Mouse (Mus musculus) MEL (cell line): ENCODE data around the gene Olfr923. TPM values are rescaled to one million over a fixed set of nuclear protein-coding genes. Genes with fewer than 3 reads are reported as not detected.

Experiments
- DNase-seq: peaks from one replicate; pipeline ENCODE4 v3.0.0; 2011; ENCODE audit warnings: low read depth, low spot score
- H3K27ac ChIP-seq: 2 replicates; pipeline ENCODE4 v1.5.1; 2012; ENCODE audit warnings: low read depth, mild to moderate bottlenecking, control low read depth, low read length, moderate library complexity; ENCODE audit not compliant: control insufficient read depth
- H3K27me3 ChIP-seq, 2 experiments: fragments of 150-350 bp in 1 of 2; sonication (generic) in 1 of 2; 2 replicates each; pipeline ENCODE4 v1.6.1; 2012; ENCODE audit warnings: low read length in 2 of 2, mild to moderate bottlenecking in 2 of 2, improper control_type of control experiment in 1 of 2, moderate library complexity in 1 of 2; ENCODE audit not compliant: insufficient read depth in 2 of 2, control insufficient read depth in 1 of 2
- H3K36me3 ChIP-seq, 2 experiments: 2 replicates each; pipeline ENCODE4 v1.6.1; 2012 to 2014; ENCODE audit warnings: low read length in 2 of 2, improper control_type of control experiment in 1 of 2, inconsistent platforms in 1 of 2, mild to moderate bottlenecking in 1 of 2; ENCODE audit not compliant: insufficient read depth in 2 of 2, control insufficient read depth in 1 of 2
- H3K4me1 ChIP-seq, 2 experiments: fragments of 150-350 bp in 1 of 2; sonication (generic) in 1 of 2; 2 replicates each; pipeline ENCODE4 v1.6.1; 2012; ENCODE audit warnings: low read length in 2 of 2, improper control_type of control experiment in 1 of 2, mild to moderate bottlenecking in 1 of 2; ENCODE audit not compliant: insufficient read depth in 2 of 2, control insufficient read depth in 1 of 2
- H3K4me3 ChIP-seq, 2 experiments: fragments of 150-350 bp in 1 of 2; sonication (generic) in 1 of 2; 2 replicates each; pipeline ENCODE4 v1.5.1; 2012; ENCODE audit warnings: low read depth in 2 of 2, low read length in 2 of 2, mild to moderate bottlenecking in 2 of 2, moderate library complexity in 2 of 2, control low read depth in 1 of 2, improper control_type of control experiment in 1 of 2; ENCODE audit not compliant: control insufficient read depth in 1 of 2, insufficient read depth in 1 of 2
- H3K79me2 ChIP-seq: 2 replicates; pipeline ENCODE4 v1.6.1; 2012; ENCODE audit warnings: mild to moderate bottlenecking, low read length, moderate library complexity; ENCODE audit not compliant: control insufficient read depth, poor library complexity, insufficient read depth
- H3K9ac ChIP-seq: 2 replicates; pipeline ENCODE4 v1.6.1; 2012; ENCODE audit warnings: low read depth, mild to moderate bottlenecking, control low read depth, low read length, moderate library complexity; ENCODE audit not compliant: control insufficient read depth, poor library complexity, severe bottlenecking
- H3K9me3 ChIP-seq: fragments of 150-350 bp; sonication (generic); replicated peaks from 2 replicates; pipeline ENCODE4 v1.6.1; 2012; ENCODE audit warnings: mild to moderate bottlenecking, low read length, improper control_type of control experiment, moderate library complexity; ENCODE audit not compliant: insufficient read depth
- BHLHE40 ChIP-seq: IDR thresholded peaks from 2 replicates; pipeline ENCODE4 v1.6.1; 2012; ENCODE audit warnings: low read depth, mild to moderate bottlenecking, inconsistent platforms, low read length, improper control_type of control experiment, borderline replicate concordance
- CHD1 ChIP-seq: IDR thresholded peaks from 2 replicates; pipeline ENCODE4 v1.6.1; 2012; ENCODE audit warnings: low read depth, mild to moderate bottlenecking, inconsistent platforms, low read length, improper control_type of control experiment
- CHD2 ChIP-seq: IDR thresholded peaks from 2 replicates; pipeline ENCODE4 v1.6.1; 2011; ENCODE audit warnings: low read length, improper control_type of control experiment
- CTCF ChIP-seq, 3 experiments: IDR thresholded peaks in 2 of 3; conservative IDR thresholded peaks in 1 of 3; 2 replicates each; pipeline ENCODE4 v1.5.1; 2011 to 2012; ENCODE audit warnings: low read length in 3 of 3, low read depth in 2 of 3, mild to moderate bottlenecking in 2 of 3, improper control_type of control experiment in 1 of 3, inconsistent platforms in 1 of 3, mixed read lengths in 1 of 3, moderate library complexity in 1 of 3; ENCODE audit not compliant: control insufficient read depth in 1 of 3, insufficient read depth in 1 of 3, poor library complexity in 1 of 3, severe bottlenecking in 1 of 3
- E2F4 ChIP-seq: IDR thresholded peaks from 2 replicates; pipeline ENCODE4 v1.6.1; 2011; ENCODE audit warnings: low read depth, low read length, improper control_type of control experiment, borderline replicate concordance
- ETS1 ChIP-seq: IDR thresholded peaks from 2 replicates; pipeline ENCODE4 v1.6.1; 2012; ENCODE audit warnings: low read depth, mild to moderate bottlenecking, inconsistent platforms, low read length, improper control_type of control experiment, moderate library complexity
- GABPA ChIP-seq: IDR thresholded peaks from 2 replicates; pipeline ENCODE4 v1.6.1; 2012; ENCODE audit warnings: low read depth, mild to moderate bottlenecking, inconsistent platforms, low read length, improper control_type of control experiment, moderate library complexity
- GATA1 ChIP-seq: IDR thresholded peaks from 2 replicates; pipeline ENCODE4 v1.6.1; 2011; ENCODE audit warnings: low read depth, low read length, improper control_type of control experiment
- JUND ChIP-seq: IDR thresholded peaks from 2 replicates; pipeline ENCODE4 v1.6.1; 2011; ENCODE audit warnings: low read depth, mild to moderate bottlenecking, improper control_type of control experiment, low read length
- MAFK ChIP-seq: IDR thresholded peaks from 2 replicates; pipeline ENCODE4 v1.6.1; 2011; ENCODE audit warnings: low read depth, mild to moderate bottlenecking, low read length, improper control_type of control experiment, borderline replicate concordance
- MAX ChIP-seq: IDR thresholded peaks from 2 replicates; pipeline ENCODE4 v1.6.1; 2011; ENCODE audit warnings: low read length, improper control_type of control experiment
- MAZ ChIP-seq: IDR thresholded peaks from 2 replicates; pipeline ENCODE4 v1.6.1; 2012; ENCODE audit warnings: low read depth, mild to moderate bottlenecking, inconsistent platforms, low read length, improper control_type of control experiment
- MXI1 ChIP-seq: IDR thresholded peaks from 2 replicates; pipeline ENCODE4 v1.6.1; 2011; ENCODE audit warnings: mild to moderate bottlenecking, low read depth, low read length, improper control_type of control experiment
- MYC ChIP-seq: IDR thresholded peaks from 2 replicates; pipeline ENCODE4 v1.6.1; 2011; ENCODE audit warnings: low read depth, mild to moderate bottlenecking, low read length, improper control_type of control experiment, moderate library complexity
- NELFE ChIP-seq: IDR thresholded peaks from 2 replicates; pipeline ENCODE4 v1.6.1; 2011; ENCODE audit warnings: low read depth, low read length, improper control_type of control experiment
- NRF1 ChIP-seq: IDR thresholded peaks from 2 replicates; pipeline ENCODE4 v1.6.1; 2014; ENCODE audit warnings: low read depth, mild to moderate bottlenecking, inconsistent platforms, low read length, improper control_type of control experiment, moderate library complexity; ENCODE audit not compliant: poor library complexity, insufficient read depth, severe bottlenecking
- POLR2A ChIP-seq, 2 experiments: IDR thresholded peaks; 2 replicates each; pipeline ENCODE4 v1.6.1; 2011 to 2012; ENCODE audit warnings: low read length in 2 of 2, mild to moderate bottlenecking in 2 of 2, control low read depth in 1 of 2, improper control_type of control experiment in 1 of 2, low read depth in 1 of 2, moderate library complexity in 1 of 2; ENCODE audit not compliant: control insufficient read depth in 1 of 2, insufficient read depth in 1 of 2, poor library complexity in 1 of 2
- POLR2AphosphoS2 ChIP-seq: IDR thresholded peaks from 2 replicates; pipeline ENCODE4 v1.6.1; 2011; ENCODE audit warnings: low read length, improper control_type of control experiment
- POLR2AphosphoS5 ChIP-seq: IDR thresholded peaks from 2 replicates; pipeline ENCODE4 v1.6.1; 2012; ENCODE audit warnings: low read depth, borderline replicate concordance, mild to moderate bottlenecking, inconsistent platforms, low read length, moderate library complexity, mixed read lengths
- RCOR1 ChIP-seq: IDR thresholded peaks from 2 replicates; pipeline ENCODE4 v1.6.1; 2012; ENCODE audit warnings: low read depth, mild to moderate bottlenecking, inconsistent platforms, low read length, improper control_type of control experiment
- SIN3A ChIP-seq: IDR thresholded peaks from 2 replicates; pipeline ENCODE4 v1.6.1; 2012; ENCODE audit warnings: low read length, improper control_type of control experiment, inconsistent platforms
- SMC3 ChIP-seq: IDR thresholded peaks from 2 replicates; pipeline ENCODE4 v1.6.1; 2011; ENCODE audit warnings: low read depth, low read length, improper control_type of control experiment
- TBP ChIP-seq: IDR thresholded peaks from 2 replicates; pipeline ENCODE4 v1.8.0; 2011; ENCODE audit warnings: low read depth, low read length, improper control_type of control experiment
- USF2 ChIP-seq, 2 experiments: IDR thresholded peaks; 2 replicates each; pipeline ENCODE4 v1.6.1; 2011 to 2012; ENCODE audit warnings: improper control_type of control experiment in 2 of 2, low read length in 2 of 2, borderline replicate concordance in 1 of 2, inconsistent platforms in 1 of 2, low read depth in 1 of 2, mild to moderate bottlenecking in 1 of 2; ENCODE audit not compliant: insufficient read depth in 1 of 2
- ZMIZ1 ChIP-seq: IDR thresholded peaks from 2 replicates; pipeline ENCODE4 v1.6.1; 2012; ENCODE audit warnings: low read depth, mild to moderate bottlenecking, inconsistent platforms, low read length, improper control_type of control experiment, moderate library complexity
- ZNF384 ChIP-seq: IDR thresholded peaks from 2 replicates; pipeline ENCODE4 v1.6.1; 2012; ENCODE audit warnings: low read depth, mild to moderate bottlenecking, inconsistent platforms, low read length, improper control_type of control experiment
- polyA plus RNA-seq, 2 experiments: library from polyadenylated mRNA; stranded (reverse) in 1 of 2; unstranded in 1 of 2; fragments of >175 nt in 1 of 2; fragments of >200 nt in 1 of 2; gene quantifications; 2 replicates each; pipeline versions ENCODE4 v1.2.1 to v1.2.4; 2012; ENCODE audit warnings: low replicate concordance in 2 of 2, low read depth in 1 of 2; ENCODE audit not compliant: insufficient read length in 2 of 2, insufficient read depth in 1 of 2, missing spikeins in 1 of 2
- total RNA-seq: library from RNA; depleted of rRNA; stranded (reverse); fragments of 300-350 nt; gene quantifications from 2 replicates; pipeline ENCODE4 v1.2.3, GENCODE M21; 2012; rRNA removed

The Olfr923 gene
- not detected in 2 replicates for total RNA-seq
- not detected for polyA plus RNA-seq

DNA sequence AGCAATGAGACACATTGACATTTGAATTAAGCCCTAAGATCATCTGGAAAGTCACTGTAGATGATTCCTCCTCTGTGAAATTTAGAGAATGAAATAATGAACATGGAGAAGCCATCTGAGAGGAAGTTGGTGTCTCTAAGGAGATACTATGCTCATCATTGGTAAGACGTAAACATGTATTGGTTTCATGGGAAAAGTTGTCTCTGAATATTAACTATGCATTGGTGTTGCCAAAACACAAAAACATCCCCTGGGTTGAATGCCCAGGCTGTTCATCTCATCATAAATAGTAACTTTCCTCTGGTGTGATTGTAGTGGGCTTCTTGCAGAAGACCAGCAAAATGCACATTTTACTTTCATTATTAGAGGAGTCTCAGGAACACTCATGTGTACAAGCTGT is at the start of gene Olfr923:
Gene Olfr923 (plus strand): TSS at position 301 of the 400 bp plus-strand sequence.
- Histone ChIP-seq H3K9me3 (no peaks in the 10 kb centered on the region), H3K9ac (no peak within 1 kb of the TSS), H3K4me1 (no peaks in the 10 kb centered on the region), H3K36me3 (no peaks in the 10 kb centered on the region), H3K79me2 (no peaks in the 10 kb centered on the region), H3K27ac (no peak within 1 kb of the TSS), H3K4me3 (no peak within 1 kb of the TSS), H3K27me3 (no peaks in the 10 kb centered on the region)
- TF ChIP-seq POLR2A (IDR thresholded peaks at IDR 0.05; ENCODE audit: control insufficient read depth in 1 of 2, insufficient read depth in 1 of 2, low read depth in 1 of 2, low read length in 2 of 2, poor library complexity in 1 of 2) (no peak), JUND (no peak), ZMIZ1 (no peak), SMC3 (no peak), USF2 (IDR thresholded peaks at IDR 0.05; ENCODE audit: borderline replicate concordance in 1 of 2, insufficient read depth in 1 of 2, low read depth in 1 of 2, low read length in 2 of 2) (no peak), ETS1 (no peak), MAZ (no peak), ZNF384 (no peak), MYC (no peak), NRF1 (no peak), RCOR1 (no peak), CHD2 (no peak), MAFK (no peak), BHLHE40 (no peak), TBP (no peak), SIN3A (no peak)
- DNase-seq = no peak

DNA sequence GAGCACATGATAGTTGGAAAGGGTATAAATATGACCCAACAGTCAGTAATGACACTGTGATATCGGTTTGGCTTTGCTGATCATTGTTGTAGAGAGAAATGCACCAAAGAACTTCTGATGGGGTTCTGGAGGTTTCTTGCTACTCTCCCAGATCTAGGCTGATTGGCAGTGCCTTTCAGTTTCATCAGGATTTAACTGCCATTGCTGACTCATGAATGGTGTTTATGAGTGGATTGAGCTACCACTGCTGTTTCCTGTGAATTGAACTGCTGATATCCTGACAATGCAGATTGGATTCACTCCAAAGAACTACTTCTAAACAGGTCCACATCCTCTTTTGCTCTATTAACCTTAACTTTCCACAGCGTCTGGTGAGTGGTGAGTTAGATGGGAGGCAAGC is 33.7 kb upstream of the Olfr923 start:
- DNase-seq = no peak
- Histone ChIP-seq H3K9ac (no peak overlapping the region), H3K4me3 (no peak overlapping the region), H3K79me2 (no peaks in the 10 kb centered on the region), H3K27ac (no peak overlapping the region)
- TF ChIP-seq NRF1 = no peak
- no peak for TF ChIP-seq POLR2AphosphoS2
- TF ChIP-seq GABPA = no peak
- TF ChIP-seq MXI1 = no peak
- no peak for TF ChIP-seq MAX
- TF ChIP-seq ETS1 = no peak
- no peak for TF ChIP-seq CHD2
- TF ChIP-seq JUND = no peak
- no peak for TF ChIP-seq TBP
- no peak for TF ChIP-seq POLR2AphosphoS5
- TF ChIP-seq NELFE = no peak
- TF ChIP-seq E2F4 = no peak
- TF ChIP-seq POLR2A (IDR thresholded peaks at IDR 0.05; ENCODE audit: control insufficient read depth in 1 of 2, insufficient read depth in 1 of 2, low read depth in 1 of 2, low read length in 2 of 2, poor library complexity in 1 of 2) = no peak
- TF ChIP-seq CHD1 = no peak
- TF ChIP-seq RCOR1 = no peak
- no peak for TF ChIP-seq SMC3
- TF ChIP-seq GATA1 = no peak
- no peak for TF ChIP-seq CTCF (IDR thresholded peaks at IDR 0.05 in 2 of 3, conservative IDR thresholded peaks at IDR 0.05 in 1 of 3; ENCODE audit: control insufficient read depth in 1 of 3, insufficient read depth in 1 of 3, low read depth in 2 of 3, low read length in 3 of 3, poor library complexity in 1 of 3, severe bottlenecking in 1 of 3)
- TF ChIP-seq, all 39 proteins: peak for 0
- Histone ChIP-seq H3K4me1 (no peaks in the 10 kb centered on the region), H3K9me3 (no peaks in the 10 kb centered on the region), H3K27me3 (no peaks in the 10 kb centered on the region), H3K36me3 (no peaks in the 10 kb centered on the region)
